Mouse (Mus musculus): ENCODE data around the gene Igsf3. TPM values are rescaled to one million over a fixed set of nuclear protein-coding genes. Genes with fewer than 3 reads are reported as not detected.
A peak's percentile ranks its signal among the peaks of the same experiment; 100 is the strongest.

Igsf3 gene
- polyA plus RNA-seq, 1 experiment from 2014 or later: 19.8 TPM

DNA sequence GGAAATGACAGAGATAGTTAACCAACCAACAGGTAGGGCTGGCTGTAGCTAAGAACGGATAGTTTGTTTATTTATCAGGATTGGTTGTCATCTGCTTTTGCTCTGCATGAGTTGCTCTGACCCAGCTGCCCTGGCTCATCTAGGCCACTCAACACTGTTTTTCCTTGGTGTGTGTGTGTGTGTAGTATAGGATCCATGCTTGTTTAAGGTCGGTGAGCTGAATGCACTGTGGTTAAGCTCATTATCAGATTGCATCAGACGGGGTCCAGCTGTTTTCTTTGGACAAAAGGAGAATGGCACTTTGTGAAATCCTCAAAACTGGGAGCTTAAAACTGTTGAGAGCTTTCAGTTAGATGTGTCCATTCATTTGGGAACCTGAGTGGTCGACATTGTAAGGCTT is 46.3 kb downstream of the Igsf3 start:
- H3K27ac ChIP-seq (ENCODE audit: low read depth, low read length): no peak overlapping the region
- DNase-seq (ENCODE audit: low spot score, missing footprints) (no peak), ATAC-seq (ENCODE audit: low FRiP score) (peak; percentile 65; the same call in 1 of the 2 replicates)
- WGBS: 12% methylated on average over 4 of the region's 4 CpGs
- H3K27me3 ChIP-seq (ENCODE audit: control insufficient read depth, insufficient read depth, low read length): no peaks in the 10 kb centered on the region; the same call in 1 of the 2 replicates
- no peak overlapping the region for H3K9ac ChIP-seq (ENCODE audit: low read length)
- no peaks in the 10 kb centered on the region for H3K9me3 ChIP-seq (ENCODE audit: control insufficient read depth, low read length)
- peaks cover 11% of the 10 kb centered on the region for H3K4me1 ChIP-seq (ENCODE audit: control insufficient read depth, insufficient read depth, low read length)
- peaks cover 2% of the 10 kb centered on the region; the same call in 1 of the 2 replicates for H3K36me3 ChIP-seq (ENCODE audit: control insufficient read depth, insufficient read depth, low read length)
- H3K4me2 ChIP-seq: no peak overlapping the region
- no peak overlapping the region for H3K4me3 ChIP-seq (ENCODE audit: low read depth, low read length)

DNA sequence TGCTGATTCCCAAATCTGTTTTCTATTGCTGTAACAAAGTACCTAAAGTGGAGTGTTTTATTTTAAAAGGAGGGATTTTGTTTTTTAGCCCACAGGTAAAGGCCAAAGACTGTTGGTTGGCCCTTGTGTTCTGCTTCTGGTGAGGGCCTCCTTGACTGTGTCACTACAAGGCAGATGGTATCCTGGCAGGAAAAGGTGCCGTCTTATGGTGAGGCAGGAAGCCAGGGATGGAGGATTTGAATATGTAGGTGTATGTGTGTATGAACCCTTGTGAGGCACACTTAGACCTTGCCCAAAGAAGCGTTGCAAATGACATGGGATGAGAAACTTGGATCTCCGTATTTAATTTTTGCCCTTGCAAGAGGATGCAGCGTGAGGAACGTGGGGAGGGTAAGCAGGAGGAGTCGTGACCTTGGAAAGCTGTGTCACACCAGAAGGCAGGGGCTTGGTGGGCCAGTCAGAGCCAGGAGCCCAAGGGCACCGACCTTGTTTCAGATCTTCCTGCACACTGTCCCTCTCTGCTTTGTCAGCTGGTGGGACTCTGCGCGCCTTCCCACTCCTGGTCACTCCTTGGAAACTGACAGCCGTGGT is 47.5 kb downstream of the Igsf3 start:
- Histone ChIP-seq H3K4me1 (ENCODE audit: control insufficient read depth, insufficient read depth, low read length) (peaks cover 11% of the 10 kb centered on the region), H3K9ac (ENCODE audit: low read length) (no peak overlapping the region), H3K4me3 (ENCODE audit: low read depth, low read length) (no peak overlapping the region), H3K36me3 (ENCODE audit: control insufficient read depth, insufficient read depth, low read length) (peaks cover 2% of the 10 kb centered on the region; the same call in 1 of the 2 replicates), H3K27ac (ENCODE audit: low read depth, low read length) (no peak overlapping the region), H3K4me2 (no peak overlapping the region), H3K27me3 (ENCODE audit: control insufficient read depth, insufficient read depth, low read length) (no peaks in the 10 kb centered on the region; the same call in 1 of the 2 replicates), H3K9me3 (ENCODE audit: control insufficient read depth, low read length) (no peaks in the 10 kb centered on the region)
- WGBS: 84% methylated on average over 10 of the region's 10 CpGs
- ATAC-seq (ENCODE audit: low FRiP score): no peak
- no peak for DNase-seq (ENCODE audit: low spot score, missing footprints)

DNA sequence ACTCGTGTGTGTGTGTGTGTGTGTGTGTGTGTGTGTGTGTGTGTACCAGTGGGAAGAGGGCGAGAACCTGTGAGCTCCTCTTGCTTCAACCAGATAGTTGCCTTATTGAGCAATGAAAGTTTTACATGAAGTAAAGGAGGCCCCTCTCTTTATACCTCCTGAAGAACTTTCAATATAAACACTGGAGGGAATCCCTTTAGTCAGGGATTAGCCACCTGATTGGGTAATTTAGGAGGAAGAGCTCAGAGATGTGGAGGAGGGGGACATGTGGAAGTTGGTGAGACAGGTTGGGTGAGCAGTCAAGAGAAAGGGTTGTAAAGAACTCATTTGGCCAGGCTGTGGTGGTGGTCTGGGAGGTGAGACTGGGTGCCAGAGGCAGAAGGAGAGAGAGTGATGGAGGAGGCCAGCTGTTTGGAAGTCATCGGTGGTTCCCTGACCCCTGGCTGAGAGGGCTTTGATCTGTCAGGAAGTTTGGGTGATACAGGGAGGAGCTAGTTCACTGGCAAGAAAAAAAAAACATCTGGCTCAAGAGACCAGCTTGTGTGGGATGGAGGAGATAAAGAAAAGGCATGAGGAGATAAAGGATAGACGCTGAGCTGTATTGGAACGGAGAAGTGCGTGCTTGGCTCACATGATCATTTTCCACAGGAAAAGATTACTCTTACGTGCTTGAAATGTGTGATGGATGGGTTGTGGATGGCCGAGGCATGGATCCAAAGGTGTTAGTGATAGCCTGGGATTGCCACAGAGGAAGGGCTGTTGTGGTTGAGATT is 53.3 kb downstream of the Igsf3 start:
- 88% methylated on average over 8 of the region's 8 CpGs for WGBS
- H3K4me1 ChIP-seq (ENCODE audit: control insufficient read depth, insufficient read depth, low read length): no peaks in the 10 kb centered on the region
- no peak overlapping the region for H3K4me3 ChIP-seq (ENCODE audit: low read depth, low read length)
- H3K9me3 ChIP-seq (ENCODE audit: control insufficient read depth, low read length): no peaks in the 10 kb centered on the region
- no peak overlapping the region for H3K4me2 ChIP-seq
- no peak for DNase-seq (ENCODE audit: low spot score, missing footprints)
- H3K36me3 ChIP-seq (ENCODE audit: control insufficient read depth, insufficient read depth, low read length): peaks cover 2% of the 10 kb centered on the region; the same call in 1 of the 2 replicates
- H3K27me3 ChIP-seq (ENCODE audit: control insufficient read depth, insufficient read depth, low read length): no peaks in the 10 kb centered on the region
- ATAC-seq (ENCODE audit: low FRiP score): no peak
- H3K27ac ChIP-seq (ENCODE audit: low read depth, low read length): no peak overlapping the region
- H3K9ac ChIP-seq (ENCODE audit: low read length): no peak overlapping the region

DNA sequence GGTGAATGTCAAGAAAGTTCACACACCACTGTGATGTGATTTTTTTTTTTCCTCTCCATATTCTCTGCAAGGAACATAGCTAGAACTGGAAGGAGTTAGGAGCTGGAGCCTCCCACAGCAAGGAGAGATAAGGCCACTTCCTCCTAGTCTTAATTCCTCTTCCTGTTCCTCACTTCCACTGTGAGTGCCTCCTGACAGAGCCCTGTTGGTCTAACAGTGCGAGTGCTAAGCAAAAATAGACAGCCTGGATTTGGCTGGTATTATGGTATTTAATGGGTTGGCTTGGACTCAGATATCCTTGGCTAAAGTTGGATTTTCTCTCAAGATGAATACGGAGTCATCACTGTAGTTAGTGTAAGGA is 53.9 kb downstream of the Igsf3 start:
- Histone ChIP-seq H3K36me3 (ENCODE audit: control insufficient read depth, insufficient read depth, low read length) (peaks cover 2% of the 10 kb centered on the region; the same call in 1 of the 2 replicates), H3K27me3 (ENCODE audit: control insufficient read depth, insufficient read depth, low read length) (no peaks in the 10 kb centered on the region), H3K27ac (ENCODE audit: low read depth, low read length) (no peak overlapping the region), H3K4me1 (ENCODE audit: control insufficient read depth, insufficient read depth, low read length) (no peaks in the 10 kb centered on the region), H3K4me3 (ENCODE audit: low read depth, low read length) (no peak overlapping the region), H3K4me2 (no peak overlapping the region), H3K9me3 (ENCODE audit: control insufficient read depth, low read length) (no peaks in the 10 kb centered on the region), H3K9ac (ENCODE audit: low read length) (no peak overlapping the region)
- ATAC-seq (ENCODE audit: low FRiP score) (no peak), DNase-seq (ENCODE audit: low spot score, missing footprints) (no peak)
- WGBS: 88% methylated on average over 2 of the region's 2 CpGs

DNA sequence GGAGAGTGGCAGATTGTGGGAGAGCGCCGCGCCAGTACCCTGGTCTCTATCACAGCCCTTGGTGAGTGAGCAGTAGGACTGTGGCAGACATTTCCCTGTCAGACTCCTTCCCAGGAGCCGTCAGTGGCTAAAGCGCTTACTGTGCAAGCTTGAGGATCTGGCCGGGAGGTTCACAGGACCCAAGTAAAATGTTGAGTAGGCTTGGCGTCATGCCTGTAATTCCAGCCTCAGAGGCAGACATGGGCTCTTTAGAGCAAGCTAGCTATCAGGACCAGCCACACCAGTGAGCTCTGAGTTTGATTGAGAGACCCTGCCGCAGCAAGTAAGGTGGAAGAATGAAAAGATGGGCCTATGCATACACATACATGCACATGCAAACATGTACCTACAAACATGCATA is 58.8 kb downstream of the Igsf3 start:
- no peak overlapping the region for H3K9ac ChIP-seq (ENCODE audit: low read length)
- no peak overlapping the region for H3K4me3 ChIP-seq (ENCODE audit: low read depth, low read length)
- H3K27me3 ChIP-seq (ENCODE audit: control insufficient read depth, insufficient read depth, low read length): no peaks in the 10 kb centered on the region
- no peak overlapping the region for H3K27ac ChIP-seq (ENCODE audit: low read depth, low read length)
- H3K4me2 ChIP-seq: no peak overlapping the region
- H3K4me1 ChIP-seq (ENCODE audit: control insufficient read depth, insufficient read depth, low read length): no peaks in the 10 kb centered on the region
- no peak for DNase-seq (ENCODE audit: low spot score, missing footprints)
- no peak for ATAC-seq (ENCODE audit: low FRiP score)
- 93% methylated on average over 8 of the region's 8 CpGs for WGBS
- no peaks in the 10 kb centered on the region for H3K9me3 ChIP-seq (ENCODE audit: control insufficient read depth, low read length)
- H3K36me3 ChIP-seq (ENCODE audit: control insufficient read depth, insufficient read depth, low read length): peaks cover 4% of the 10 kb centered on the region; the same call in 1 of the 2 replicates

DNA sequence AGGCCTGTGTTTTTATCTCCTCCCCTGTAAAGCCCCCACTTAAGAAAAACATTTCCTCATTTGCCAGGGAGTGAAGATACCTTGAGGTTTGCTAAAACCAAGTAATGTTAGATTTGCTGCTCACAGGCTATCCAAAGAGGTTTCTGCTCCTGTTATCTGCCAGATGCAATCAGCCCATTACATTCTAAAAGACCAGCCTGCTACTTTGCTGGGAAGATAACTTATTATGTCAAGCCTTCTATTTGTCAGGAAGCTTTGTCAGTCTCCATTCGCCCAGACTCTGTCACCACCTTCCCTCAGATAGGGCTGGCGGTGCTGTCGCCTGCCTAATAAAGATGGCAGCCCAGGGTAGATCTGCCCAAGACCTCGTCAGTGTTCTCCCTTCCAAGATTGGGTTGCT is 59.6 kb downstream of the Igsf3 start:
- DNase-seq (ENCODE audit: low spot score, missing footprints): no peak
- WGBS: 85% methylated on average over 4 of the region's 4 CpGs
- Histone ChIP-seq H3K27ac (ENCODE audit: low read depth, low read length) (no peak overlapping the region), H3K36me3 (ENCODE audit: control insufficient read depth, insufficient read depth, low read length) (peaks cover 4% of the 10 kb centered on the region; the same call in 1 of the 2 replicates), H3K9ac (ENCODE audit: low read length) (no peak overlapping the region), H3K27me3 (ENCODE audit: control insufficient read depth, insufficient read depth, low read length) (no peaks in the 10 kb centered on the region), H3K9me3 (ENCODE audit: control insufficient read depth, low read length) (no peaks in the 10 kb centered on the region), H3K4me2 (no peak overlapping the region), H3K4me3 (ENCODE audit: low read depth, low read length) (no peak overlapping the region), H3K4me1 (ENCODE audit: control insufficient read depth, insufficient read depth, low read length) (no peaks in the 10 kb centered on the region)
- no peak for ATAC-seq (ENCODE audit: low FRiP score)

DNA sequence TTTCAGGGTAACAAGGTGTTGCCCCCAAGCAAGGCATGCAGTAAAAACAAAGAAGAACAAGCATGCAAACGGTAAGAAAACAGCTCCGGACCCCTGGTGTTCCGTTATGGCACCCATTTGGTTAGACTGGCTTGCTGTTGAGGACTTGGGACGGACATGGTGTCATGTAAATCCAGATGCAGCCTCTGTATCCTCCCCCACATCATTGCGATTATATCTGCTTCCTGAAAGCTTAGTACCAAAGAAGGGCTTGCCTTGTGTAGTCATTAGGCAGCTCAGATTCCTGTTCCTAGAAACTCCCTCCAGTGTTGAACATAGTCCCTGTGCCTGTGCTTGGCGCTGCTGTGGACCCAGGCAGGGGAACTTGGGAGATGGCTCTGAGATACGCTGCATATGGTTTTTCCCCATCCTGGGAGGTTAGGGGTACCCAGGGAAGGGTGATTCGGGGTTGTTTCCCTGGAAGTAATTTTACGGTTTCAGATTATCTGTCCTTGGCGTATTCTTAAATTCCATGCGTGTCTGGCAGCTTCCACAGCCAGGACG is 60.2 kb downstream of the Igsf3 start:
- Histone ChIP-seq H3K9ac (ENCODE audit: low read length) (no peak overlapping the region), H3K36me3 (ENCODE audit: control insufficient read depth, insufficient read depth, low read length) (peaks cover 4% of the 10 kb centered on the region; the same call in 1 of the 2 replicates), H3K4me2 (no peak overlapping the region), H3K27ac (ENCODE audit: low read depth, low read length) (no peak overlapping the region), H3K4me3 (ENCODE audit: low read depth, low read length) (no peak overlapping the region), H3K9me3 (ENCODE audit: control insufficient read depth, low read length) (no peaks in the 10 kb centered on the region), H3K4me1 (ENCODE audit: control insufficient read depth, insufficient read depth, low read length) (no peaks in the 10 kb centered on the region), H3K27me3 (ENCODE audit: control insufficient read depth, insufficient read depth, low read length) (no peaks in the 10 kb centered on the region)
- ATAC-seq (ENCODE audit: low FRiP score) (no peak), DNase-seq (ENCODE audit: low spot score, missing footprints) (no peak)
- WGBS: 90% methylated on average over 12 of the region's 12 CpGs

DNA sequence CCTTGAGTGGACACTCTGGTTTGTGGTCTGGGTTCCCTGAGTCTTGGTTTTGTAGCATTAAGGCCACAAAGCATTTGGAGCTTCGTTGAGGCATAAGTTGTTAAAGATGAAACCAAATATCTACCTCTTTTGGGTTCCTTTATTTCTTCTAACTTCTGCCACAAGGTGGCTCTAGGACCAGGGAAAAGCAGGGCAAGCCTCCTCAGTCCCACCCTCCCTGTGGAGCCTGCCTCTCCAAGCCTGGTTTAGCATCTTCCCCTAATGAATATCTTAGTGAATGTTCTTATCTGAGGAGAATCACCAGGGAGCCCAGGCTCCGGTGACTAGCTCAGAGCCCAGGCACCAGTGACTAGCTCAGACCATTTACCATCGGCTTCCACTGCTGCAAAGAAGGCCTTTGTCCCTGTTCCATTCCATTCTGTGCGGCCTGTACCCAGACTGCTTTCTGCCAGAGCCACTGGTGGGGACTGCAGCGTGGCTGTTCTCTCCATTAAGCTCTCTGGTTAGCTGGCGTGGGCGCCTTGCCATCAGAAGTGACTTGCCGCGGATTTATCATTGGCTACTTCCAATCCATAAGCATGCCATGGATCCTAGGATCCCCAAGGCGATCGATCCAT is 66.5 kb downstream of the Igsf3 start:
- Histone ChIP-seq H3K4me1 (ENCODE audit: control insufficient read depth, insufficient read depth, low read length) (no peaks in the 10 kb centered on the region), H3K36me3 (ENCODE audit: control insufficient read depth, insufficient read depth, low read length) (peaks cover 4% of the 10 kb centered on the region; the same call in 1 of the 2 replicates), H3K9ac (ENCODE audit: low read length) (no peak overlapping the region), H3K4me2 (no peak overlapping the region), H3K27me3 (ENCODE audit: control insufficient read depth, insufficient read depth, low read length) (no peaks in the 10 kb centered on the region), H3K9me3 (ENCODE audit: control insufficient read depth, low read length) (no peaks in the 10 kb centered on the region), H3K4me3 (ENCODE audit: low read depth, low read length) (no peak overlapping the region), H3K27ac (ENCODE audit: low read depth, low read length) (no peak overlapping the region)
- ATAC-seq (ENCODE audit: low FRiP score): peak; percentile 54; the same call in 1 of the 2 replicates
- DNase-seq (ENCODE audit: low spot score, missing footprints): no peak
- 70% methylated on average over 11 of the region's 11 CpGs for WGBS

DNA sequence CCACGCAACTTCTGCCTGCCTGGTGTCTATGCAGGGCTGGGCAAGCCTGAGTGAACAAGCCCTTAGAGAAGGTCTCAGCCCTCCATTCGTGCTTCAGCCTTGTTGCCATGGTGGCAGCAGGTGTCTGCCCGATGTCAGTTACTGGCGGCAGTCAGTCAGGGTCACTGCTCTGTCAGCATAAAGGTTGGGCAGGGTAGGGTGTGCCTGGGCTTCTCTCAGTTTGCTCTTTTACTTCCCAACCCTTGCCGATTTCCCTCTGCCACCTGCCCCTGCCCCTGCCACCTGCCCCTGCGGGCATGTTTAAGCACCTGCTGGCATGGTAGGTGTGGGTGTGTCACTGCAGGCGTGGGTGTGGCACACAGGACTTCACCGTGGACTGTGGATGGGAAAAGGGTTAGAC is 67.6 kb downstream of the Igsf3 start:
- H3K4me1 ChIP-seq (ENCODE audit: control insufficient read depth, insufficient read depth, low read length): no peaks in the 10 kb centered on the region
- DNase-seq (ENCODE audit: low spot score, missing footprints) (no peak), ATAC-seq (ENCODE audit: low FRiP score) (no peak)
- H3K27me3 ChIP-seq (ENCODE audit: control insufficient read depth, insufficient read depth, low read length): no peaks in the 10 kb centered on the region
- no peak overlapping the region for H3K27ac ChIP-seq (ENCODE audit: low read depth, low read length)
- no peaks in the 10 kb centered on the region for H3K9me3 ChIP-seq (ENCODE audit: control insufficient read depth, low read length)
- H3K36me3 ChIP-seq (ENCODE audit: control insufficient read depth, insufficient read depth, low read length): peaks cover 4% of the 10 kb centered on the region; the same call in 1 of the 2 replicates
- H3K9ac ChIP-seq (ENCODE audit: low read length): no peak overlapping the region
- H3K4me2 ChIP-seq: no peak overlapping the region
- WGBS: 84% methylated on average over 8 of the region's 8 CpGs
- H3K4me3 ChIP-seq (ENCODE audit: low read depth, low read length): no peak overlapping the region
